Mouse (Mus musculus) heart, embryonic 15.5 days (tissue): ENCODE measurements around the gene Dnajb1. TPM values are rescaled to one million over a fixed set of nuclear protein-coding genes. Genes with fewer than 3 reads are reported as not detected.

Experiments
- ATAC-seq: fragments of 200-750 bp; cut with Nextera tagmentation; replicated peaks from 2 replicates; pipeline ENCODE4 v1.8.0; 2017; ENCODE audit warnings: low read depth, moderate TSS enrichment; ENCODE audit not compliant: insufficient number of reproducible peaks, insufficient read depth, low FRiP score
- H3K27ac ChIP-seq: fragments of 300-500 bp; sonication (generic); 2 replicates; pipeline ENCODE4 v1.5.1; 2015; ENCODE audit warnings: mild to moderate bottlenecking, inconsistent platforms
- H3K27me3 ChIP-seq: fragments of 300-500 bp; sonication (generic); 2 replicates; pipeline ENCODE4 v1.6.1; 2015; ENCODE audit warnings: inconsistent platforms
- H3K36me3 ChIP-seq: fragments of 300-500 bp; sonication (generic); 2 replicates; pipeline ENCODE4 v1.6.1; 2015; ENCODE audit warnings: mild to moderate bottlenecking, inconsistent platforms
- H3K4me1 ChIP-seq: fragments of 300-500 bp; sonication (generic); replicated peaks from 2 replicates; pipeline ENCODE4 v1.6.1; 2015; ENCODE audit warnings: inconsistent platforms
- H3K4me2 ChIP-seq: fragments of 300-500 bp; sonication (generic); 2 replicates; pipeline ENCODE4 v1.6.1; 2015; ENCODE audit warnings: inconsistent platforms, mild to moderate bottlenecking, moderate library complexity
- H3K4me3 ChIP-seq: fragments of 300-500 bp; sonication (generic); 2 replicates; pipeline ENCODE4 v1.5.1; 2015; ENCODE audit warnings: mild to moderate bottlenecking, inconsistent platforms
- H3K9ac ChIP-seq: fragments of 300-500 bp; sonication (generic); 2 replicates; pipeline ENCODE4 v1.6.1; 2015; ENCODE audit warnings: mild to moderate bottlenecking, inconsistent platforms
- H3K9me3 ChIP-seq: fragments of 300-500 bp; sonication (generic); replicated peaks from 2 replicates; pipeline ENCODE4 v1.6.1; 2016; ENCODE audit warnings: inconsistent platforms
- WGBS: fragments of 180-500 bp; shearing (Covaris S2); methylation state at CpG from one replicate; pipeline ENCODE4 v1.1.7; 2015; ENCODE audit warnings: mixed read lengths; 5-methylcytosine and 5-hydroxymethylcytosine counted together
- polyA plus RNA-seq: library from polyadenylated mRNA; unstranded; fragments of >200 nt; fragmentation: Nextera tagmentation; extraction: Ambion mirVana; gene quantifications from 2 replicates; pipeline ENCODE4 v1.2.1, GENCODE M21; 2015

Gene Dnajb1
- polyA plus RNA-seq, 1 experiment from 2014 or later, result 36.7 TPM

DNA sequence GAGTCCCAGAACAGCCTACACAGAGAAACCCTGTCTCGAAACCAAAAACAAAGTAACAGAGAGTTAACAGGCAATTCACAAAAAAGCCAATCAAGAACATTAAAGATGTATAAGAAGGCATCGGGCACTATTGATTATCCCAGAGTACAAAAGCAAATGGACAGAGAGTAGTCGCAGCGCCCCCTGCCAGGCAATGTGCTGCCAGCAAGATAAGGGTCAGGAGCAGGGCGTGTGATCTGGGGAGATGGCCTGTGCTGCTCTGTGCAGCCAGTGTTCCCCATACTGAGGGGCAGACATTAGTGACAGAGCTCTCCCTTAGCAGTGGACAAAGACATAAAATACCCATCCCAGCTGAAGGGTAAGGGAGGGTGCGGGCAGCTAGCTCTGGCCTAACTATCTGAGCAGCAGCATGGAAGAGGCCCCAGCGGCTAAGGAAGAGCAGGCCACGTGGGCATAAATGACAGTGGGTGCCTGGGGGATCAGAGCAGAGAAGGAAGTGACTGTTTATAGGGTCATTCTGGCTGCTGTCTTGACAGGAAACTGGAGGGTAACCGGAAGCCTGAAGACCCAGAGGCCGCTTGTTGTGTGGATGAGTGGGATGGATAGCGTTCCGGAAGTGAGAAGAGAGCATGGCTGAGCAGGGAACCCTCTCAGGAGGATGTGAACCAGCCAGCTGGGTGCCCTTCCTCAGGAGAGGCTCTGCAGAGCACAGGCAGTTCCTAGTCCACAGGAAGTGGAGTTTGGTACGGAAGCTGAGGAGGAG, 48.7 kb downstream of the Dnajb1 start:
- Histone ChIP-seq H3K36me3 (0 out of 2 replicates have a peak, but pooled peaks cover 5% of the 10 kb centered on the region), H3K4me3 (no peak overlapping the region), H3K27ac (peak overlapping the region; percentile 28), H3K4me2 (no peak overlapping the region), H3K9me3 (no peaks in the 10 kb centered on the region), H3K4me1 (peaks cover 40% of the 10 kb centered on the region), H3K9ac (no peak overlapping the region), H3K27me3 (no peaks in the 10 kb centered on the region)
- ATAC-seq, result no peak
- WGBS, result 74% methylated on average over 13 of the region's 13 CpGs

DNA sequence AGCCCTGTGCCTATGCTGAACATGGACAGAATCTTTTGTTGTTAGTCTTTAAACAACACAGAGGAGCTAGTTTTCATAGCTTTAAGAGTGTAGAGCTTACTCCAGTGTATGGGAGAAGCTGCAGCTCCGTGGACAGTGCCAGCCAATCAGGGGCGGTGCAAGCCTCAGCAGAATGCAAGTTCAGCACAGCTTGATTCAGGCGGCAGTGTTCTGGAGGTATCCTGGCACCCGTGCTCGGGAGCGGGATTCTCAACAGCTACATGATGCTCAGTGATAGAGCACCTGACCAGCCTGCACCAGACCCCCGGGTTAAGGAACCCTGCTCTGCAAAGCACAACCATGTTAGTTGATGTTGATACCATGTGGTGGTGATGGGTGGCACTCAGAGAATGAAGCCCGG, 52.6 kb downstream of the Dnajb1 start:
- no peak for ATAC-seq
- H3K4me1 ChIP-seq, result peaks cover 42% of the 10 kb centered on the region
- H3K9ac ChIP-seq, result 0 out of 2 replicates have a peak overlapping the region, but pooled peaks have one; percentile 50
- 18% methylated on average over 8 of the region's 8 CpGs for WGBS
- 0 out of 2 replicates have a peak, but pooled peaks cover 5% of the 10 kb centered on the region for H3K36me3 ChIP-seq
- peak overlapping the region; percentile 38; the same call in 1 of the 2 replicates for H3K27ac ChIP-seq
- H3K4me2 ChIP-seq, result peak overlapping the region; percentile 57
- H3K9me3 ChIP-seq, result no peaks in the 10 kb centered on the region
- peak overlapping the region; percentile 32 for H3K4me3 ChIP-seq
- no peaks in the 10 kb centered on the region for H3K27me3 ChIP-seq

DNA sequence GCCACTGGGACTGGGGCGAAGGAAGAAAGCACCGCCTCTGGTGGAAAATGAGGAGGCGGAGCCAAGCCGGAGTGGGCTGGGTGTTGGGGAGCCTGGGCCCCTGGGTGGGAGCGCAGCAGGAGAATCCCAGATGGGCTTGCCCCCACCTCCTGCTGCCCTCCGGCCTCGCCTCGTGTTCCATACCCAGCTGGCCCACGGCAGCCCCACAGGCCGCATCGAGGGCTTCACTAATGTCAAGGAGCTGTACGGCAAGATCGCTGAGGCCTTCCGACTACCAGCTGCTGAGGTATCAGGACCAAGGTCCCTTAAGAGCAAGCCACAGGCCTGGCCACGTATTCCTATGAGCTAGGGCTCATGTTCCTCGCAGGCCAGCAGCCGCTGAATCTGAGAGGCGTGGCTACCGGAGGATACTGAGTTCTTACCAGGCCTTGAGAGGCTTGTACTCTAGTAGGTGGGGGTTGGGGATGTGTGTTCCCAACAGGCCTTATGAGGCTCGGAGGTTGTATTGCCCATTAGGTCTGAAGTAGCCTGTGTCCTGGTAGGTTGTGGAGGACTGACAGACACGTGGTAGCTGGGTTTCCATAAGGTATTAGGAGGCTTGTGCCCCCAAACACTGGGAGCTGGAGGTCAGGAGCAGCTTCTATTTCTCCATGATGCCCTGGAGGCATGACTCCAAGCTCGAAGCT, 53.1 kb downstream of the Dnajb1 start:
- H3K9me3 ChIP-seq, result no peaks in the 10 kb centered on the region
- H3K4me1 ChIP-seq, result peaks cover 44% of the 10 kb centered on the region
- H3K9ac ChIP-seq, result peak overlapping the region; percentile 50
- peak overlapping the region; percentile 57 for H3K4me2 ChIP-seq
- 0 out of 2 replicates have a peak, but pooled peaks have one; percentile 1 for ATAC-seq
- H3K4me3 ChIP-seq, result peak overlapping the region; percentile 32
- H3K27me3 ChIP-seq, result no peaks in the 10 kb centered on the region
- H3K36me3 ChIP-seq, result 0 out of 2 replicates have a peak, but pooled peaks cover 5% of the 10 kb centered on the region
- 17% methylated on average over 22 of the region's 22 CpGs for WGBS
- peak overlapping the region; percentile 38; the same call in 1 of the 2 replicates for H3K27ac ChIP-seq

Other genes with a start within 250 kb of the Dnajb1 start
- 0.04 and 0.10 TPM in 2 replicates for gene Clgn, start 218.3 kb upstream of the Dnajb1 start, polyA plus RNA-seq
- 68.4 and 80.7 TPM in 2 replicates for gene Scoc, start 149.8 kb upstream of the Dnajb1 start, polyA plus RNA-seq
- gene Olfr370, start 72.4 kb upstream of the Dnajb1 start, polyA plus RNA-seq, result not detected in 2 replicates
- 537 and 672 TPM in 2 replicates for gene Ndufb7, start 41.5 kb upstream of the Dnajb1 start, polyA plus RNA-seq
- 349 and 431 TPM in 2 replicates for gene Tecr, start 222 bp upstream of the Dnajb1 start, polyA plus RNA-seq
- gene Gipc1, start 44.5 kb downstream of the Dnajb1 start, polyA plus RNA-seq, result 127 and 141 TPM in 2 replicates
- 0.45 and 0.84 TPM in 2 replicates for gene Ptger1, start 58.5 kb downstream of the Dnajb1 start, polyA plus RNA-seq
- 15.4 and 22.1 TPM in 2 replicates for gene Pkn1, start 91.0 kb downstream of the Dnajb1 start, polyA plus RNA-seq
- 107 and 135 TPM in 2 replicates for gene Ddx39, start 107.0 kb downstream of the Dnajb1 start, polyA plus RNA-seq
- gene Adgre5, start 133.1 kb downstream of the Dnajb1 start, polyA plus RNA-seq, result 31.2 and 38.7 TPM in 2 replicates